Mouse (Mus musculus): ENCODE results near the gene Rpl6. TPM values are rescaled to one million over a fixed set of nuclear protein-coding genes. Genes with fewer than 3 reads are reported as not detected.
A peak's percentile ranks its signal among the peaks of the same experiment; 100 is the strongest.

Gene Rpl6
- polyA plus RNA-seq, 1 experiment from 2014 or later = 464 TPM

DNA sequence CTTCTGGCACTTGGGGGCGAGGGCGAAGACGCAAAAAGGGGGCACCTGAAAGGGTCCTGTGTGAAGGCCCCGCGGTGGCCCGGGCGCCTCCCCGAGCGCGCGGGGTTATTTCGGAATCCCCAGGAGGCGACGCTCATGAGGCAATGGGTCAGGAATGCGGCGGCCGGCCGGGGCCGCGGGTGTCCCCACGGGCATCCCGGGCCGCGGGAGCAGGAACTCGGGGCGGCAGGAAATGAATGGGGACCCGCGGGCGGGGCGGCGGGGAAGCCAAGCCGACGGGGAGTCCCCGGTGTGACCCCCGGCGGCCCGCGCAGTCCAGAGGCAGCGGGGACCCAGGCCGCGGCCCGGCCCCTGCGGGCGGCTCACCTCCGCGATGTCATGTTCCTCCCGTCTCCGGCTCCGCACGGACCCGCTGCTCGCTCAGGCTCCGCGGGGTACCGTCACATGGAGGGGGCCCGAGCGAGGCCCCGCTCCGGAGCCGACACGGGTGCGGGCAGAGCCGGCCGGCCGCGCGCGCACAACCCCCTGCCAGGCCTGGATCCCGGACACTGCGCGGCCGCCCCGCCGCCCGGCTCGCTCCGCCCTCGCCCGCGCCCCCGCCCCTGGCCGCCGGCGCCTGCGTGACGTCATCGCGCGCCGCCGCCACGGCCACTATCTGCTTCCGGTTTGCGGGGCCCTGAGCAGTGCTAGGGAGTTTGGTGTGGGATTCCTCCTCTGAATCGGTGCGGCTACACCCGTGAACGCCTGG, 13.3 kb upstream of the Rpl6 start, which contains the start of gene Ptpn11:
Ptpn11 (minus strand) TSS at position 562 of the 748 bp plus-strand sequence.
- H3K36me3 ChIP-seq (ENCODE audit: control insufficient read depth, insufficient read depth, low read length) = no peaks in the 10 kb centered on the region
- ATAC-seq (ENCODE audit: low FRiP score, low TSS enrichment) = peak; percentile 92
- peak within 1 kb of the TSS; percentile 87 for H3K4me2 ChIP-seq (replicated peaks; ENCODE audit: low read depth)
- TF ChIP-seq CTCF (IDR thresholded peaks at IDR 0.05; ENCODE audit: low read depth) (peak; percentile 7; the same call in 1 of the 2 replicates), EP300 (optimal IDR thresholded peaks at IDR 0.05) (no peak)
- H3K9ac ChIP-seq (ENCODE audit: low read length) = peak within 1 kb of the TSS; percentile 89
- peak within 1 kb of the TSS; percentile 95 for H3K4me3 ChIP-seq (ENCODE audit: low read depth, low read length)
- H3K27ac ChIP-seq (replicated peaks) = peak within 1 kb of the TSS; percentile 90
- peaks cover 2% of the 10 kb centered on the region for H3K4me1 ChIP-seq (replicated peaks; ENCODE audit: control insufficient read depth, insufficient read depth)
- H3K9me3 ChIP-seq (ENCODE audit: control insufficient read depth, low read length) = no peaks in the 10 kb centered on the region
- no peaks in the 10 kb centered on the region for H3K27me3 ChIP-seq (ENCODE audit: control insufficient read depth, insufficient read depth, low read length)
- WGBS = under 1% methylated on average over 82 of the region's 98 CpGs
- DNase-seq (ENCODE audit: low spot score) = peak; percentile 90

DNA sequence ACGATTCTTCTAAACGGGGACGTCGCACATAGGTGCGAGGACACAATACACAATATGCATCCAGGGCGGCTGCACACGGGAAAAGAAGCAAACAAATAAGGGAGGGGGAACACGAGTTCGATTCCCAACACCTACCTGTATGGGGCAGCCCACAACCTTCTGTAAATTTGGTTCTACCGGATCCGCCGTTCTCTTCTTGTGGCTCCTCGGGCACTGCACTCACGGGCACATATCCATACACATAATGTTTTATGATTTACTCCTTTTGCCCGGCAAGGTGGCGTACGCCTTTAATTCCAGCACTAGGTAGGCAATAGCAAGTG, 12.7 kb upstream of the Rpl6 start:
- peak overlapping the region; percentile 95 for H3K4me3 ChIP-seq (ENCODE audit: low read depth, low read length)
- H3K27ac ChIP-seq (replicated peaks) = peak overlapping the region; percentile 90
- H3K4me1 ChIP-seq (replicated peaks; ENCODE audit: control insufficient read depth, insufficient read depth) = peaks cover 2% of the 10 kb centered on the region
- peak overlapping the region; percentile 87 for H3K4me2 ChIP-seq (replicated peaks; ENCODE audit: low read depth)
- H3K9me3 ChIP-seq (ENCODE audit: control insufficient read depth, low read length) = no peaks in the 10 kb centered on the region
- peak overlapping the region; percentile 89 for H3K9ac ChIP-seq (ENCODE audit: low read length)
- no peaks in the 10 kb centered on the region for H3K27me3 ChIP-seq (ENCODE audit: control insufficient read depth, insufficient read depth, low read length)
- H3K36me3 ChIP-seq (ENCODE audit: control insufficient read depth, insufficient read depth, low read length) = no peaks in the 10 kb centered on the region
- ATAC-seq (ENCODE audit: low FRiP score, low TSS enrichment) = peak; percentile 33
- 7% methylated on average over 17 of the region's 17 CpGs for WGBS
- no peak for DNase-seq (ENCODE audit: low spot score)
- TF ChIP-seq CTCF (IDR thresholded peaks at IDR 0.05; ENCODE audit: low read depth) (no peak), EP300 (optimal IDR thresholded peaks at IDR 0.05) (no peak)

- no peak for ATAC-seq (ENCODE audit: low FRiP score, low TSS enrichment)
- DNase-seq (ENCODE audit: low spot score) = no peak
- H3K9ac ChIP-seq (ENCODE audit: low read length) = no peak overlapping the region
- H3K27ac ChIP-seq (replicated peaks) = no peak overlapping the region
- H3K27me3 ChIP-seq (ENCODE audit: control insufficient read depth, insufficient read depth, low read length) = no peaks in the 10 kb centered on the region
- H3K4me1 ChIP-seq (replicated peaks; ENCODE audit: control insufficient read depth, insufficient read depth) = peaks cover 2% of the 10 kb centered on the region
- WGBS = 20% methylated on average over 1 of the region's 1 CpGs
- no peaks in the 10 kb centered on the region for H3K36me3 ChIP-seq (ENCODE audit: control insufficient read depth, insufficient read depth, low read length)
- H3K9me3 ChIP-seq (ENCODE audit: control insufficient read depth, low read length) = no peaks in the 10 kb centered on the region
- H3K4me3 ChIP-seq (ENCODE audit: low read depth, low read length) = no peak overlapping the region
- no peak overlapping the region for H3K4me2 ChIP-seq (replicated peaks; ENCODE audit: low read depth)
- no peak for TF ChIP-seq EP300 (optimal IDR thresholded peaks at IDR 0.05)
These were observed 10.1 kb upstream of the Rpl6 start for GRCm38 (mm10) chr5:121194173-121194572.

DNA sequence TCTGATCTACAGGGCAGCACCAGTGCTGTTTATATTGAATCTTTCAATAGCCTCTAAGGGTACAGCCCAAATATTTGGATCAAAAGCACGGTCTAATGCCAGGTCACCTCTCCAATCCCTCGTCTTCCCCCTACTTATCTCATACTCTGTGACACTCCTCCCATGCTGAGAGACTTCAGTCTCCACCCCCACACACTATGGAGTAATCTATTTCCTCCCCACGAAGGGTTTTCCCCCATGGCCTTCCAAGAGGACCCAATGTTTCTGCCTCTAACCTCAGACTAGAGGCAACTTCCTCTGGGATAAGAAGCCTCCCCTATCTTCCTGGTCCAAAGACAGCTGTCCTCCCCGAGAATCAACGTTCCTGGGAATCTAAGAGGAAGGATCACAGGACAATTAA, 7.5 kb upstream of the Rpl6 start:
- no peaks in the 10 kb centered on the region for H3K4me1 ChIP-seq (replicated peaks; ENCODE audit: control insufficient read depth, insufficient read depth)
- ATAC-seq (ENCODE audit: low FRiP score, low TSS enrichment) = no peak
- H3K4me2 ChIP-seq (replicated peaks; ENCODE audit: low read depth) = no peak overlapping the region
- H3K27ac ChIP-seq (replicated peaks) = no peak overlapping the region
- no peak overlapping the region for H3K9ac ChIP-seq (ENCODE audit: low read length)
- 36% methylated on average over 5 of the region's 5 CpGs for WGBS
- H3K27me3 ChIP-seq (ENCODE audit: control insufficient read depth, insufficient read depth, low read length) = no peaks in the 10 kb centered on the region
- H3K9me3 ChIP-seq (ENCODE audit: control insufficient read depth, low read length) = no peaks in the 10 kb centered on the region
- TF ChIP-seq CTCF (IDR thresholded peaks at IDR 0.05; ENCODE audit: low read depth) (no peak), EP300 (optimal IDR thresholded peaks at IDR 0.05) (no peak)
- H3K36me3 ChIP-seq (ENCODE audit: control insufficient read depth, insufficient read depth, low read length) = no peaks in the 10 kb centered on the region
- no peak for DNase-seq (ENCODE audit: low spot score)
- no peak overlapping the region for H3K4me3 ChIP-seq (ENCODE audit: low read depth, low read length)

GRCm38 (mm10) chr5:121197337-121197736, 6.9 kb upstream of the Rpl6 start:
- Histone ChIP-seq H3K9me3 (ENCODE audit: control insufficient read depth, low read length) (no peaks in the 10 kb centered on the region), H3K36me3 (ENCODE audit: control insufficient read depth, insufficient read depth, low read length) (no peaks in the 10 kb centered on the region), H3K4me2 (replicated peaks; ENCODE audit: low read depth) (no peak overlapping the region), H3K9ac (ENCODE audit: low read length) (no peak overlapping the region), H3K4me3 (ENCODE audit: low read depth, low read length) (no peak overlapping the region), H3K27me3 (ENCODE audit: control insufficient read depth, insufficient read depth, low read length) (no peaks in the 10 kb centered on the region), H3K27ac (replicated peaks) (no peak overlapping the region), H3K4me1 (replicated peaks; ENCODE audit: control insufficient read depth, insufficient read depth) (no peaks in the 10 kb centered on the region)
- 74% methylated on average over 2 of the region's 2 CpGs for WGBS
- TF ChIP-seq CTCF (IDR thresholded peaks at IDR 0.05; ENCODE audit: low read depth) (no peak), EP300 (optimal IDR thresholded peaks at IDR 0.05) (no peak)
- ATAC-seq (ENCODE audit: low FRiP score, low TSS enrichment) (no peak), DNase-seq (ENCODE audit: low spot score) (no peak)

DNA sequence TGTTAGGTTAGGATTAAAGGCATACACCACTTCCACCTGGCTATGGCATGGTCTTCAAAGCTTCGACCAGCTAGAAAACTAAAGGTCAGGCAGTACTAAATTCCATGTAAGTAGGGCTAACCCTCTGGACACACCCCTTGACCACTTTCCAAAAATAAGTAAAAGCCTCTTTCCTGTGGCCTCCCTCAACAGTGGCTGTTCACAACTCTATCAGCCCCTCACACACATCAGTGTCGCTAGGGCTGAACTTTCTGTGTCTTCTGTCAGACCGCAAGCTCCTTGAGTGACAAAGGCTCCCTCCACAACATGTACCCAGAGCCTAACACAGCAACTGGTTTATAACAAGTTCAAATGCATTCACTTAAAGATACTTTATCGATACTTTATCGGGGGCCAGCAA, 5.9 kb upstream of the Rpl6 start:
- Histone ChIP-seq H3K4me1 (replicated peaks; ENCODE audit: control insufficient read depth, insufficient read depth) (no peaks in the 10 kb centered on the region), H3K4me3 (ENCODE audit: low read depth, low read length) (no peak overlapping the region), H3K36me3 (ENCODE audit: control insufficient read depth, insufficient read depth, low read length) (no peaks in the 10 kb centered on the region), H3K27me3 (ENCODE audit: control insufficient read depth, insufficient read depth, low read length) (no peaks in the 10 kb centered on the region), H3K9me3 (ENCODE audit: control insufficient read depth, low read length) (no peaks in the 10 kb centered on the region), H3K27ac (replicated peaks) (no peak overlapping the region), H3K4me2 (replicated peaks; ENCODE audit: low read depth) (no peak overlapping the region), H3K9ac (ENCODE audit: low read length) (no peak overlapping the region)
- no peak for ATAC-seq (ENCODE audit: low FRiP score, low TSS enrichment)
- TF ChIP-seq EP300 (optimal IDR thresholded peaks at IDR 0.05) = no peak
- TF ChIP-seq CTCF (IDR thresholded peaks at IDR 0.05; ENCODE audit: low read depth) = no peak
- WGBS = 81% methylated on average over 5 of the region's 5 CpGs
- DNase-seq (ENCODE audit: low spot score) = no peak

All from stomach, postnatal 0 days (tissue).